Mouse (Mus musculus) kidney, postnatal 36 days (tissue): ENCODE data around the gene Narfl.
"Not testable (repeated sequence)": the region's sequence is repeated elsewhere in the genome, so short reads cannot be mapped to it uniquely, and the experiment has no call there.

Experiments used
- DNase-seq, 2 experiments: peaks; one replicate each; pipeline ENCODE4 v3.0.0; 2021 to 2022; ENCODE audit warnings: mixed read lengths in 2 of 2

Narfl gene

GRCm38 (mm10) chr17:25773549-25774120, at the start of gene Narfl:
Gene Narfl, plus strand, starts transcription at chr17:25773776.
- DNase-seq, result peak; percentile 97 to 99

GRCm38 (mm10) chr17:25723919-25724318, 49.7 kb upstream of the Narfl start:
- no peak for DNase-seq

- peak; percentile 29 to 64 for DNase-seq
Measured at GRCm38 (mm10) chr17:25725264-25725663, 48.3 kb upstream of the Narfl start.

- DNase-seq, result peak; percentile 100
Measured at GRCm38 (mm10) chr17:25727265-25728008, 46.1 kb upstream of the Narfl start, which contains the start of the genes Chtf18 and Rpusd1. Gene Chtf18, minus strand, starts transcription at chr17:25727419. Gene Rpusd1, plus strand, starts transcription at chr17:25727670.

- no peak for DNase-seq
Measured at GRCm38 (mm10) chr17:25728009-25728270, 45.6 kb upstream of the Narfl start.

GRCm38 (mm10) chr17:25732082-25732481, 41.5 kb upstream of the Narfl start:
- DNase-seq, result peak; percentile 87 to 95

- no peak for DNase-seq
Measured at GRCm38 (mm10) chr17:25735246-25735645, 38.3 kb upstream of the Narfl start.

GRCm38 (mm10) chr17:25735745-25736144, 37.8 kb upstream of the Narfl start, which contains the start of gene Mslnl:
Gene Mslnl, plus strand, starts transcription at chr17:25736042.
- no peak for DNase-seq

- no peak for DNase-seq
Measured at GRCm38 (mm10) chr17:25738861-25739260, 34.7 kb upstream of the Narfl start.

GRCm38 (mm10) chr17:25741471-25741870, 32.1 kb upstream of the Narfl start:
- not testable (repeated sequence) for DNase-seq

GRCm38 (mm10) chr17:25743831-25744230, 29.7 kb upstream of the Narfl start:
- no peak for DNase-seq

GRCm38 (mm10) chr17:25744311-25744710, 29.3 kb upstream of the Narfl start:
- no peak for DNase-seq

GRCm38 (mm10) chr17:25748238-25748637, 25.3 kb upstream of the Narfl start:
- DNase-seq, result no peak

- DNase-seq, result no peak
Measured at GRCm38 (mm10) chr17:25749314-25749713, 24.3 kb upstream of the Narfl start.

- peak; percentile 30 to 66 for DNase-seq
Measured at GRCm38 (mm10) chr17:25751446-25751845, 22.1 kb upstream of the Narfl start.

- no peak for DNase-seq
Measured at GRCm38 (mm10) chr17:25754241-25754640, 19.3 kb upstream of the Narfl start, which contains the start of gene Msln. Gene Msln, minus strand, starts transcription at chr17:25754378.

GRCm38 (mm10) chr17:25755086-25755485, 18.5 kb upstream of the Narfl start:
- DNase-seq, result no peak

GRCm38 (mm10) chr17:25755627-25756377, 17.8 kb upstream of the Narfl start:
- no peak for DNase-seq

- no peak for DNase-seq
Measured at GRCm38 (mm10) chr17:25756378-25757242, 17.0 kb upstream of the Narfl start.

- DNase-seq, result no peak
Measured at GRCm38 (mm10) chr17:25757691-25758090, 15.9 kb upstream of the Narfl start.

GRCm38 (mm10) chr17:25760148-25760547, 13.4 kb upstream of the Narfl start:
- DNase-seq, result no peak

- DNase-seq, result no peak
Measured at GRCm38 (mm10) chr17:25761561-25761970, 12.0 kb upstream of the Narfl start.

- no peak for DNase-seq
Measured at GRCm38 (mm10) chr17:25762591-25762990, 11.0 kb upstream of the Narfl start.
